Mouse (Mus musculus): ENCODE measurements around the gene Filip1l. TPM values are rescaled to one million over a fixed set of nuclear protein-coding genes. Genes with fewer than 3 reads are reported as not detected.
"Not testable (repeated sequence)": the region's sequence is repeated elsewhere in the genome, so short reads cannot be mapped to it uniquely, and the experiment has no call there.

Filip1l gene
- polyA plus RNA-seq, 1 experiment from 2014 or later = 24.3 TPM

DNA sequence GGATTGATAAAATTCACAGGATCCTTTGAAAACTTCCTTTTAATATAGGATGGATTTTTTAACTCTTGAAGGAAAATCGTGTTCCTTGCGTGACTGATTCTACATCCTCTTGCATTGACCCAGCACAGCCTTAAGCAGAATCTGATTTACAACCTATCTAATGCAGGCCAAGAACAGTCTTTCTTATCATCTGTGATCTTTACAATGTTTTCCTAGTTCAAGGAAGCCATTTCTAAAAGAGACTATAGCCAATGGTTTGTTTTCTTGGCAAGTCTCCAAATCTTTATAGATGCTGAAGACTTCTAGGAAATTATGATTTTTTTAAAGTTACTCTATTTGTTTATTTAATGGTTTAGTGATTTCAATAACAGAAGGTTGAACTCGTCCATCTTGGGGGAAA, 19.3 kb downstream of the Filip1l start:
- Histone ChIP-seq H3K4me3 (ENCODE audit: low read depth, low read length) (no peak overlapping the region), H3K4me1 (ENCODE audit: control insufficient read depth, insufficient read depth, low read length) (peaks cover 9% of the 10 kb centered on the region), H3K9ac (ENCODE audit: low read length) (no peak overlapping the region), H3K9me3 (ENCODE audit: control insufficient read depth, low read length) (no peaks in the 10 kb centered on the region), H3K27me3 (ENCODE audit: control insufficient read depth, insufficient read depth, low read length) (no peaks in the 10 kb centered on the region), H3K4me2 (ENCODE audit: low read depth, severe bottlenecking) (no peak overlapping the region), H3K36me3 (ENCODE audit: control insufficient read depth, insufficient read depth, low read length) (no peaks in the 10 kb centered on the region), H3K27ac (replicated peaks; ENCODE audit: low read depth, low read length) (no peak overlapping the region)
- no peak for ATAC-seq (ENCODE audit: insufficient number of reproducible peaks, low FRiP score, low TSS enrichment, low read depth)
- 89% methylated on average over 3 of the region's 3 CpGs for WGBS
- DNase-seq (ENCODE audit: low spot score) = no peak

DNA sequence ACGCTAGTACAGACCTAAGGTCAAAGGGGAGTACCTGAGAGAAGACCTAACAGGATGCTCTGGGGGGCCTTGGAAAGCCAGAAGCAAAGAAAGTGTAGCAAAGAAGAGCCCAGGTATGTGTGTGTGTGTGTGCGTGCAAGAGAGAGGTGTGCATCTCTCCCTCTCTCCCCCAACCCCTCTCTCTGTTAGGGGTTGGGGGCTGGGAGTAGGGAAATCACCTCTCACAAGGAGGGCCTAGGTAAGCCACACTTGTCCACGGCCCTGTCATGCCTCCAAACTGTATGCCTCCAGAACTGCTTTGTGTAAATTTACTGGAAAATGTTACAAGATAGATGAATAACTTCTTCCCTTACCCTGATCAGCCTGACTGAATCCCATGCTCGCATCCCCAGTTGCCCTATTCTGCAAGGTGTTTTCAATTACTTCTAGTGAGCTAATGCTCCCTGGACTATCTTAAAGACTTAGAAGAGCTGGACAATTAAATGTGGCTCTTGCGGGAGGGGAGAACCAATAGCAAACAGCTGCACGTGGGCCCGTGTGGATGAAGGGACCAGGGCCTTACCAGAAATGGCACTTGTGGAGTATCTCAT, 22.4 kb downstream of the Filip1l start:
- H3K27ac ChIP-seq (replicated peaks; ENCODE audit: low read depth, low read length) = no peak overlapping the region
- H3K4me3 ChIP-seq (ENCODE audit: low read depth, low read length) = no peak overlapping the region
- no peak overlapping the region for H3K4me2 ChIP-seq (ENCODE audit: low read depth, severe bottlenecking)
- H3K4me1 ChIP-seq (ENCODE audit: control insufficient read depth, insufficient read depth, low read length) = peaks cover 7% of the 10 kb centered on the region
- no peaks in the 10 kb centered on the region for H3K36me3 ChIP-seq (ENCODE audit: control insufficient read depth, insufficient read depth, low read length)
- H3K9ac ChIP-seq (ENCODE audit: low read length) = no peak overlapping the region
- H3K9me3 ChIP-seq (ENCODE audit: control insufficient read depth, low read length) = no peaks in the 10 kb centered on the region
- no peak for DNase-seq (ENCODE audit: low spot score)
- H3K27me3 ChIP-seq (ENCODE audit: control insufficient read depth, insufficient read depth, low read length) = no peaks in the 10 kb centered on the region
- peak; percentile 54; the same call in 1 of the 2 replicates for ATAC-seq (ENCODE audit: insufficient number of reproducible peaks, low FRiP score, low TSS enrichment, low read depth)
- 47% methylated on average over 7 of the region's 7 CpGs for WGBS

DNA sequence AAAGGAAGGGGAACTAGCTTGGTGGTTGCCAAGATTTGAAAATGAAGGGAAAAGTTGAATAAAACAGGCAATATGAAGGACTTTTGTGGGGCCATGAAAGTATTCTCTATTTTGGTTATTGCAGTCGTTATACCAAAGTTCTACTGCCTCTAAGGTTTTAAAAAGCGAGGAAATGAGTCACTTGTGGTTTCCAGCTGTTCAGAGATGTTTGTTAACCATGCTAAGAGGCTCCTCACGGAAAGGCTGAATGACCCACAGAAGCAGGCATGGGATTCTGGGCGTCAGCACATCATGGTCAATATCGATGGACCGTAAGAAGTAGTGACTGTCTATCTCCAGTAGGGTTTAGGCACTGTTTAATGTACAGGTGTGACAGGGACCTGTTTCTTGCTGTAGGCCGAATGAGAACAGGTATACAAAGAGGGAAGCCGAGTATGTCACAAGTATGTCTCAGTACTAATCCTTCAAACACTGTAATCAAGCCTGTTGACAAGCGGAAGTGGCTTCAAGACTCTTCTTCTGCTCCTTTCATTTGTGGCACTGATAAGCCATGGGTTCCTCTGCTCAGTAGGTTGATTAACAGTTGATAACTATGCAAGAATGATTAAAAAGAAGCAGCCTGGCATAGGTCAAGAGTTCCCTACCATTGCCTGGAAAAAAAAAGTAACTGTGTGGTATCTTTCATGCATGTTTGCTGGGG, 25.9 kb downstream of the Filip1l start:
- Histone ChIP-seq H3K4me1 (ENCODE audit: control insufficient read depth, insufficient read depth, low read length) (peaks cover 7% of the 10 kb centered on the region), H3K4me3 (ENCODE audit: low read depth, low read length) (no peak overlapping the region), H3K4me2 (ENCODE audit: low read depth, severe bottlenecking) (no peak overlapping the region), H3K36me3 (ENCODE audit: control insufficient read depth, insufficient read depth, low read length) (no peaks in the 10 kb centered on the region), H3K9me3 (ENCODE audit: control insufficient read depth, low read length) (no peaks in the 10 kb centered on the region), H3K27ac (replicated peaks; ENCODE audit: low read depth, low read length) (no peak overlapping the region), H3K9ac (ENCODE audit: low read length) (no peak overlapping the region), H3K27me3 (ENCODE audit: control insufficient read depth, insufficient read depth, low read length) (no peaks in the 10 kb centered on the region)
- no peak for DNase-seq (ENCODE audit: low spot score)
- no peak for ATAC-seq (ENCODE audit: insufficient number of reproducible peaks, low FRiP score, low TSS enrichment, low read depth)
- WGBS = 83% methylated on average over 9 of the region's 9 CpGs

DNA sequence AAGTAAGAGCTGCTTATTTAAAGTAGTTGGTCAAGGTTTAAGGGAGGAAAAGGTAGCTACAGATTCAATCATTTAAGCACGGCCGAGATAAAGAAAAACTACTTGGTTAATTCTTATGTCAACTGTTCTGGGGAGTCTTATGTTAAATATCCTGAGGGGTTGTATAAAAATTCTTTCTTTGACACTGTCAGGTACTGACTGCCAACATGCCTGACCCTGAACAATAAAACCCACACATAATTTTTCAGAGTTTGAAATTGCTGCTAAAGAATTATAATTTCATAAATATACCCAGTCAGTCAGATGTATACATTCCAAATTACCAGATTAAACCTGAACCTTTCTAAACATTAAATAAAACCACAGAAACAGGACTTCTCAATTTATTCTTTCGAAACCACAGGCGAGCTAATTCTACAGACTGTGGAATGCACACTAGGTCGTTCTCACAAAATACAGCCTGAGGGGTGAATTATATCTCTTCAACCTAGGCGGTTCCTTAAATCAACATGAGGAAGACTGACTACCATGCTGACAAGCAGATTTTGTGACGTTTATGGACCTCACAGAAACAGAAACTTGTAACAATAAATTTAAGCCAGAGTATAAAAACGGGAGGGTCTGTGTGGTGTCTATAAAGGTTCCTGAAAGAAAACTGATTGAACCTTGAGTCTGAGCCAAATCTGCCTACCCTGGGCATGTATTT, 30.5 kb downstream of the Filip1l start:
- no peak overlapping the region for H3K4me2 ChIP-seq (ENCODE audit: low read depth, severe bottlenecking)
- ATAC-seq (ENCODE audit: insufficient number of reproducible peaks, low FRiP score, low TSS enrichment, low read depth) (0 out of 2 replicates have a peak, but pooled peaks have one; percentile 13), DNase-seq (ENCODE audit: low spot score) (no peak)

DNA sequence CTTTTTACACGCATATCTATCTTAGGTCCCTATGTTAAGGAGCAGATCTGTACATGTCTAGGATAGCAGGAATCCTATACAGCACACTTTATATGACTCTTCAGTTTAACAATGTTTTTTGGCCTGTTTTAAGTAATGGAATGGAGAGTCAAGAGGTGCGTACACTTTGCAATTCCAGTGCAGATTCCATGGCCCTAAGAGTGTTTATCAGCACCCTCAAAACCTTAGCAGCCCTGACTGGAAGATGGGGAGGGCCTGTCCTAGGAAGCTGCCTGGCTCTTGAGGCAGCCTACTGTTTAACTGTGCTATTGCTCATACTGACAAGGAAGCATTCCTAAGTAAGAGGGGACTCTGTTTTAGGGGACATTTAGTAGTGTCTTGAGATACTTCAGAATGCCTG, 31.4 kb downstream of the Filip1l start:
- ATAC-seq (ENCODE audit: insufficient number of reproducible peaks, low FRiP score, low TSS enrichment, low read depth) = no peak
- no peaks in the 10 kb centered on the region for H3K9me3 ChIP-seq (ENCODE audit: control insufficient read depth, low read length)
- H3K4me2 ChIP-seq (ENCODE audit: low read depth, severe bottlenecking) = no peak overlapping the region
- H3K9ac ChIP-seq (ENCODE audit: low read length) = no peak overlapping the region
- no peak overlapping the region for H3K27ac ChIP-seq (replicated peaks; ENCODE audit: low read depth, low read length)
- H3K4me1 ChIP-seq (ENCODE audit: control insufficient read depth, insufficient read depth, low read length) = no peaks in the 10 kb centered on the region
- no peaks in the 10 kb centered on the region for H3K36me3 ChIP-seq (ENCODE audit: control insufficient read depth, insufficient read depth, low read length)
- DNase-seq (ENCODE audit: low spot score) = no peak
- H3K27me3 ChIP-seq (ENCODE audit: control insufficient read depth, insufficient read depth, low read length) = no peaks in the 10 kb centered on the region
- H3K4me3 ChIP-seq (ENCODE audit: low read depth, low read length) = no peak overlapping the region
- WGBS = 92% methylated on average over 2 of the region's 2 CpGs

More for the DNA sequence above, 30.5 kb downstream of the Filip1l start:
- Histone ChIP-seq H3K27me3 (ENCODE audit: control insufficient read depth, insufficient read depth, low read length) (no peaks in the 10 kb centered on the region), H3K9ac (ENCODE audit: low read length) (no peak overlapping the region), H3K9me3 (ENCODE audit: control insufficient read depth, low read length) (no peaks in the 10 kb centered on the region), H3K4me3 (ENCODE audit: low read depth, low read length) (no peak overlapping the region), H3K27ac (replicated peaks; ENCODE audit: low read depth, low read length) (no peak overlapping the region), H3K36me3 (ENCODE audit: control insufficient read depth, insufficient read depth, low read length) (no peaks in the 10 kb centered on the region), H3K4me1 (ENCODE audit: control insufficient read depth, insufficient read depth, low read length) (no peaks in the 10 kb centered on the region)
- 49% methylated on average over 8 of the region's 8 CpGs for WGBS

DNA sequence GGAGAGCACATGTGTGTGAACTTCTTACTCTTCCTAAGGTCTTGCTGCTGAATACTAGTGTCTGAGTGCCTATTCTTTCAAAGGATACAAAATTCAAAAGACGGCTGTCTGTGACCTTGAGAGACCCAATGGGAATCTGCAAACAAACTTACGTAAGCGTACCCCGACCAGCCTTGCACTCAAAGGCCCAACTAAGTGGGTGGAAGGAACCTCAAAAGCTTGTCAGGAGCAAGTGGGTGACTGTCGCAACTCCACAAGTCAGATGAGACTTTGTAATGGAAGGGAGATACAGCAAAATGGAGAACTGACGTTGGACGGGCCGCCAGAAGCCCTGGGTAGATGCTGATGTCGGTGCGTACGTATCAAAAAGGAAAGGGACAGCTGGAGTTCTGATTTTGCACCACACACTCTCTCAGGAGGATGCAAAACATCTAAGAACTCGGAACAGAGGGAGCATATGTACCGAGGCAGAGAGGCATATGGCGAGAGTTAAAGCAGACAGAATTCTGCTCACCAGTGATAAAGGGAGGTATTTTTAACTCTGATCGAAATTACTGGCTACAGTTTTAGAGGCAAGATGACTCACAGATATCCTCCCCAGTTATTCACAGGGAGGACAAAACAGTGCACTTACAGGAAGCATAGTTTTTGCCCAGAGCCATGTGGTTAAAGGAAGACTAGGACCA, 36.8 kb downstream of the Filip1l start:
- Histone ChIP-seq H3K27me3 (ENCODE audit: control insufficient read depth, insufficient read depth, low read length) (no peaks in the 10 kb centered on the region), H3K36me3 (ENCODE audit: control insufficient read depth, insufficient read depth, low read length) (no peaks in the 10 kb centered on the region), H3K4me2 (ENCODE audit: low read depth, severe bottlenecking) (no peak overlapping the region), H3K9me3 (ENCODE audit: control insufficient read depth, low read length) (no peaks in the 10 kb centered on the region), H3K27ac (replicated peaks; ENCODE audit: low read depth, low read length) (no peak overlapping the region), H3K9ac (ENCODE audit: low read length) (no peak overlapping the region), H3K4me1 (ENCODE audit: control insufficient read depth, insufficient read depth, low read length) (no peaks in the 10 kb centered on the region), H3K4me3 (ENCODE audit: low read depth, low read length) (no peak overlapping the region)
- no peak for ATAC-seq (ENCODE audit: insufficient number of reproducible peaks, low FRiP score, low TSS enrichment, low read depth)
- 95% methylated on average over 15 of the region's 15 CpGs for WGBS
- DNase-seq (ENCODE audit: low spot score) = no peak

DNA sequence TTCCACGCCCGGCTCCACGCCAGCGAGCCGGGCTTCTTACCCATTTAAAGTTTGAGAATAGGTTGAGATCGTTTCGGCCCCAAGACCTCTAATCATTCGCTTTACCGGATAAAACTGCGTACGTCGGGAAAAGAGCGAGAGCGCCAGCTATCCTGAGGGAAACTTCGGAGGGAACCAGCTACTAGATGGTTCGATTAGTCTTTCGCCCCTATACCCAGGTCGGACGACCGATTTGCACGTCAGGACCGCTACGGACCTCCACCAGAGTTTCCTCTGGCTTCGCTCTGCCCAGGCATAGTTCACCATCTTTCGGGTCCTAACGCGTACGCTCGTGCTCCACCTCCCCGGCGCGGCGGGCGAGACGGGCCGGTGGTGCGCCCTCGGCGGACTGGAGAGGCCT, 38.3 kb downstream of the Filip1l start:
- H3K27ac ChIP-seq (replicated peaks; ENCODE audit: low read depth, low read length); H3K4me2 ChIP-seq (ENCODE audit: low read depth, severe bottlenecking); H3K4me3 ChIP-seq (ENCODE audit: low read depth, low read length); H3K36me3 ChIP-seq (ENCODE audit: control insufficient read depth, insufficient read depth, low read length); DNase-seq (ENCODE audit: low spot score); ATAC-seq (ENCODE audit: insufficient number of reproducible peaks, low FRiP score, low TSS enrichment, low read depth); H3K9ac ChIP-seq (ENCODE audit: low read length); H3K9me3 ChIP-seq (ENCODE audit: control insufficient read depth, low read length); H3K4me1 ChIP-seq (ENCODE audit: control insufficient read depth, insufficient read depth, low read length); H3K27me3 ChIP-seq (ENCODE audit: control insufficient read depth, insufficient read depth, low read length): not testable (repeated sequence)
- WGBS = 19% methylated on average over 21 of the region's 39 CpGs

DNA sequence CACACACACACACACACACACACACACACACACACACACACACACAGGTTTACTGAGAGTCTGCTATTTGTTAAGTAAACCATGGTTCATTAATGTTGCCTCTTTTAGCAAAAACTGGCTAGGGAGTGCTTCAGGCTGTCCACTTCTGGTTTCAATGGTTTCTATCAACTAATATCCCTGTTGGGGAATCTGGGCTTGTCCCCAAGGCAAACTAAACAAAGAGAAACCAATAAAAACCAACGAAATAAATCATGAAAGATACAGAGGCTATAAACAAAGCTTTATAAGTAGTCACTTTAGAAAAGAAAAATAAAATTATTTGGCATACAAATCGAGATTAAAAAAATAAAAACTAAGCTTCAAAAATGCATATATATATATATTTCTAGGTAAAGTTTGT, 39.6 kb downstream of the Filip1l start:
- ATAC-seq (ENCODE audit: insufficient number of reproducible peaks, low FRiP score, low TSS enrichment, low read depth) (no peak), DNase-seq (ENCODE audit: low spot score) (no peak)
- Histone ChIP-seq H3K4me1 (ENCODE audit: control insufficient read depth, insufficient read depth, low read length) (peaks cover under 1% of the 10 kb centered on the region), H3K36me3 (ENCODE audit: control insufficient read depth, insufficient read depth, low read length) (no peaks in the 10 kb centered on the region), H3K9me3 (ENCODE audit: control insufficient read depth, low read length) (no peaks in the 10 kb centered on the region), H3K4me3 (ENCODE audit: low read depth, low read length) (no peak overlapping the region), H3K27ac (replicated peaks; ENCODE audit: low read depth, low read length) (no peak overlapping the region), H3K27me3 (ENCODE audit: control insufficient read depth, insufficient read depth, low read length) (no peaks in the 10 kb centered on the region), H3K4me2 (ENCODE audit: low read depth, severe bottlenecking) (no peak overlapping the region), H3K9ac (ENCODE audit: low read length) (no peak overlapping the region)
- WGBS = 70% methylated on average over 2 of the region's 2 CpGs
